Mouse (Mus musculus) mesoderm, embryonic 11.5 days (tissue): ENCODE data around the gene Ajap1.
A peak's percentile ranks its signal among the peaks of the same experiment; 100 is the strongest.

Source experiments
- DNase-seq: peaks from one replicate; pipeline ENCODE4 v3.0.0-alpha.2; 2012; ENCODE audit warnings: low read depth, low spot score

The Ajap1 gene

DNA sequence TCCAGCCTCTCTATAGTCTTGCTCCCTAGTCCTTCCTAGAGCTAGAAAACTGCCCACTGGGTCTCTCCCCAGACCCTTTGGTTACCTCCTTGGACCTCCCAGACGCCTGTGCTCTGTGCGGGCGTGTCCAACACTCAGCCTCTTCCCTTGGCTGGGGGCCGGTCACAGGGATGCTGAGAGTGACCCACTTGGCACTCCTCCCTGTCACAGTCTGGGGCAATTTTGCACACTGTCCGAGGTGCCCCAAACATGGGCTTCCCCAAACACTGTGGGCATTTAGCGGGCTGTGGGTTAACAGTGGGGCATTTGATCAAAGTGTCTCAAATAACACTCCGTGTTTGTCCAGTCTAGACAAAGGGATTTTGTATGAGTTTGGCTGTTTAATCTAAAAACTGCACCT, 29.1 kb downstream of the Ajap1 start:
- no peak for DNase-seq

DNA sequence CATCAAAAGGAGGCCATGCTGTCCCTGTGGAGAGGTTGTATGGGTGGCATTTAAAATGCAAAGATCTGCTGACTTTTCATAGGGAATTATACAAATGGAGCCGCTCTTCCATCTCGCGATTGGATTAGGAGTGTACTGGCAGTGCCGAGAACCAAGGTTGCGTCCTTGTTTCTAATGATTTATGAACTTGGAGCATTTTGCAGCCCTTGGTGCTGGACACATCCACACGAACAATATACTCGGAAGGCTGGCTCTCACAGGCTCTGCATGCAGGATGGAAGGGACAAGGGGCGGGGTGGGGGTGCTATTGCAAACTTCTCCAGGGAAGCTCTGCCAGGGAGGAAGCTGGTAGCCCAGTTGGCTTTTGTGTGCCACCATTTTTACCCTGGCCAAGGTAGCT, 31.1 kb downstream of the Ajap1 start:
- no peak for DNase-seq

GRCm38 (mm10) chr4:153442522-153442921, 40.1 kb downstream of the Ajap1 start:
- no peak for DNase-seq

DNA sequence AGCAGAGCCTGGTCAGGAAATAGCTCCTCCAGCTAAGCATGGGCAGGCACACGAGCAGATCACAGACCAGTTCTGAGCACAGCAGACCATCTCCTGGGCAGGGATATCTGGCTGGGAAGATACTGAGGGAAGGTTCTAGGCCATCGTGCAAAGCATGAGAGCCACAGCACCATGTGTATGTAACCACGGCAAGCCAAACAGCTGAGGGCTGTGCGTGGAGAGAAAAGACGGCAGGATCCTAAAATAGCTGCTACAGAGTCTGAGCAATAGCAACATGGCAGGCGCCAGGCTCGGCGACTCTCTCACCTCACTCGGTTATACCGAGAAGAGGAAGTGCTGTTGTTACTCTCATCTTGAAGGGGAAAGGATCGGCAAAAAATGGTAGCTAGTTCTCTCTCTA, 42.7 kb downstream of the Ajap1 start:
- no peak for DNase-seq

DNA sequence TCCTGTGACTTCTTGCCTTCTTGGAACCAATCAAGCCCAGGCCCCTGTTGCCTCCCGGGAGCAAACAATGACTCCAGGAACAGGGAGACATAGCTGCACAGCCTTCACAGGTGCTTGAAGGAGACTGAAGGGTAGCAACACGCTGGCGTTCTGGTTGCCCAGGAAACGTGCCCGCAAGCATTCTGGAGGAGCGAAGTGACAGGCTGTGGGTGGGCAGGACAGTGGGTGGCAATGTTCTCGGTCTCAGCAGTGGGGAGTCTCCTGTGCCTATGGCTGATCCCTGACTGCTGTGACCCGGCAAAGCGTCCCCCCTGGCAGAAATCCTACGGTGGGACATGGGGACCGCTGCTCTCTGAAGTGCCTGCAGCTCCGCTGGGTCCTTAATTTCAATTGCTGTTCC, 43.6 kb downstream of the Ajap1 start:
- DNase-seq: no peak

DNA sequence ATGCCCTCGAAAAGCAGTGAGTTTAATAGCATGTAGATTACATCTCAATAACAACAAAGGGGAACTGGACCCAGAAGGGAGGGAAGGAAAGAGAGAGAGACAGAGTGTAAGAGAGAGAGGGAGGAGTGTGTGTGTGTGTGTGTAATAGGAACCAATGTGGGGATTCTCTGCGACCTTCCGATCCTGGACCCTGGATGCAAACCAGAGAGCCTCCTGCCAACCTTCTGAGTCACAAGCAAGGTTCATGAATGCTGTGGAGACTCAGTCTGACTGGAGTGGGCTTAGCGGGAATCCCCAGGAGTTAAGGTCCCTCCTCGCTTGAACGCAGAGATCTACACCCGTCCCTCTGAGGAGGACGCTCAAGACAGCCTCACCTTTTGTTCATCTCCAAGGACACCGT, 45.4 kb downstream of the Ajap1 start:
- no peak for DNase-seq

DNA sequence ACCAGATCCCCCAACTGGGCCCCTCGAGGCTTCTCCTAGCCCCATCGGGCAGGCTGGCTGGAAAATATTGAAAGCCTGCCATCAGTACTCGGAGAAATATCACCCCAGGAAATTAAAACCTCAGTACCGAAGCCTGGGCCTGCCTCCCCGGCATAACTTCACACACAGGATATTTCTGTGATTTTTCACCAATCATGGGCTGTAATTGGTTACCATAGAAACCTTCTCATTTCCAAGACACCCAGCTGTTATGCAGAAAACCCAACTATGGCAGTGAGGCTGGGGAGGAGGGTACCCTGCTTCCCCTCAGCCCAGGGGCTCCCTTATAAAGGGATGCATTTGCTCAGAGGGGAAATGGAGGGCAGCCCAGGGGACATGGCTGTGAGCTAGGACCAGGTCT, 46.7 kb downstream of the Ajap1 start:
- no peak for DNase-seq

DNA sequence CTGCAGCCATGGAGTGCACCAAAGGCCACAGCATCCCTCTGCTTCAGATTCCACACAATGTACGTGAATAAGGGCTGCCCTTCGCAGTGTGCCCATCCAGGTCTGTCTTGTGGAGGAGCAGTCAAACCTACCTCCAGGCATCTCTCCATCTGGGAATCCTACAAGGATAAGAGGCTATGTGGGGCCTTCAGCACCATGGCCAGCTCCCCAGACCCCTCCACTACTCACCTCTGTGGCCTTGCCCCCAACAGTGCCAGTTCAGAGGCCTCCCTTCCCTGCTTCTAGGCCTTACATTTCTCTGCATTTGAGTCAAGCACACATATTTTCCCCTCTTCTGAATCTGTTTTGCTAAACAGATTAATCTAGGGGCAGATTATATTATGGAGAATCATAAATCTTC, 52.6 kb downstream of the Ajap1 start:
- peak; percentile 67 for DNase-seq

DNA sequence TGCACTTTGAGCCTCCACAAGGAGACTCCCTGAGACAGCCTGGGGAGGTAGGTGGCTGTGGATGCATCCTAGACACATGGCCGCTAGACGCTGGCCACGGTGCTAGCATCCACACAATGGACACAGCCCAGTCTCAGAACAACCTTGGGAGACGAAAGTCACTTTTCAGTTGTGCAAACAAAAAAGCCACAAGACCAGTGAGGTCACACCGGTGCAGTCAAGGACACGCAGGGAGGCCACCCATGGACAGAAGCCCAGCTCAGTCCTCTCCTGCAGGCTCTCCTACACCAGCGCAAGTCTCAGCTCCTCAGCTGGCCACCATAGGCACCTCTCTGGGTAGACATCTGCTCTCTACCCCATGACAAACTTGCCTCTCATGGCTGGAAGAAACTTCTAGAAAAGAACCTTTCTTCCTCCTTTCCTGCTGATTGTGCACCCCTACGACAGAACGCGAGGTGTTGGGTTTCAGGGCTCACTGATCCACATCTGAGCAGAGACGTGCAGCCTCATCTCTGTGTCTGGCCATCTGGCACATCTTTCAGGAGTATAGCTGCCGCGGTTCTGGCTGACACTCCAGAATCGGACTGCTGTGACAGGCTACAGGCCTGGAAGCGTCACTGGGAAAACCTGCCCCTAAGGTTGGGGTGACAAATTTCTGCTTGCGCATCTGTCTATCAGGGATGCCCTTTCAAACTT, 56.5 kb downstream of the Ajap1 start:
- no peak for DNase-seq

- no peak for DNase-seq
Measured at GRCm38 (mm10) chr4:153424324-153424723, 58.3 kb downstream of the Ajap1 start.

- DNase-seq: peak; percentile 79
Measured at GRCm38 (mm10) chr4:153417926-153418325, 64.7 kb downstream of the Ajap1 start.

GRCm38 (mm10) chr4:153417164-153417896, 65.3 kb downstream of the Ajap1 start:
- peak; percentile 48 for DNase-seq

GRCm38 (mm10) chr4:153416111-153416510, 66.5 kb downstream of the Ajap1 start:
- no peak for DNase-seq

GRCm38 (mm10) chr4:153398421-153398820, 84.2 kb downstream of the Ajap1 start:
- no peak for DNase-seq

GRCm38 (mm10) chr4:153387478-153387877, 95.1 kb downstream of the Ajap1 start:
- DNase-seq: no peak

GRCm38 (mm10) chr4:153381433-153381832, 101.2 kb downstream of the Ajap1 start:
- no peak for DNase-seq

DNA sequence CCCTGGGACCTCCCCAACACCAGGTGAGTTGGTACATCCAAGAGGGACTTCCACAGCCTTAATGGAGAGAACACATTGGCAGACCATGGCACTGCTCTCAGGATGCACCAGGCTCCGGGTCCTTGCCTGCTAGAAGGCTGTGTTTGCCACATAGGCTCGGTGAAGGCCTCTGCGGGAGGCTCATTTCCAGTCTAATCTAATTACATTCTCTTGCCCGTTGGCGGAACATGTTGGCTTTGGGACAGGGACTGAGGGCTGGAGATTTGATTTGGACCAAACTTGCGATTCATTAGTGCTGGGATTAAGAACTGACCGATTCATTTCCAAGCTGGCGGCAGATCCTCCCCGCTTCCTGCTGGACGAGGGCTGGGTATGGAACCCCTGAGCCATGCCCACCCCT, 101.7 kb downstream of the Ajap1 start:
- DNase-seq: no peak

- DNase-seq: peak; percentile 57
Measured at GRCm38 (mm10) chr4:153377981-153378380, 104.6 kb downstream of the Ajap1 start.

GRCm38 (mm10) chr4:153374233-153374632, 108.4 kb downstream of the Ajap1 start:
- no peak for DNase-seq

DNA sequence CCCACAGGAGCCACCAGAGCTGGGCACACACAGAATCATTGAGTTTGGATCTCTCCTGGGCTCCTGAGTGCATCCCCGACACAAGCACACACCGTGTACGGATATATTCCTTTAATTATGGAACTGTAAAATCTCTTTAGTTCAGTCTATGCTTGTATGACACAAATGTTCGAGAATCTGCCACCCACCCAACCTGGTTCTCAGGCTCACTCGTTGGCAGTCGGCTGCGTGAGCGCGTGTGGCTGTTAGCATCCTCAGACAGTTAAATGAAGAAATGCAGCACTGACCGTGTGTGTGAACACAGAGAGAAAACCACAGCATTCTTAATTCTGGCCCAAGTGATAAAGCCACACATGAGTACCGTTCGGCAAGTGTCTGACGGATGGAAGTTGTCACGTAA, 109.5 kb downstream of the Ajap1 start:
- no peak for DNase-seq

DNA sequence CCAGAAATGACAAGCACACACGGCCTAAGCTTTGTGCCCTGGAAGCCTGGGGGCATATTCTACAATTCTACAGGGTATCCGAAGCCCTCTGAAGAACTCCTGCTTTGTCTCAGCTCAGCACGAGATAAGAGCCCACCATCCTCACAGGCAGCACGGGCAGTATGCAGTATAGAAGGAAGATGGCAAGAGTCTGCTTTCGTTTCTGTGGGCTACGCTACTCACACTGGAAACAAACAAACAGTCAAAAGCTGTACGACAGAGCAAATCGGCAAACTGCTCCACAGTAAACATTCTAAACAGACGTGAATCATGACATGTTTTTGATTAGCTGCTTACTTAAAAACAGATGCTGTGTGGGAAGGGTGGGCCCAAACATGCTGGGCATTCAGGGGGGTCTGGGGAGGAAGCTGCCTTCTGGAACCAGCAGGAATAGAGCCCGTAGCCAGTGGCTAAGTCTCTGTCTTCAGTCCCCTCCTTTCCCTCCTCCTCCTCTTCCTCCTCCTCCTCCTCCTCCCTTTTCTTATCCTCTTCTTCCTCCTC, 113.9 kb downstream of the Ajap1 start:
- no peak for DNase-seq

DNA sequence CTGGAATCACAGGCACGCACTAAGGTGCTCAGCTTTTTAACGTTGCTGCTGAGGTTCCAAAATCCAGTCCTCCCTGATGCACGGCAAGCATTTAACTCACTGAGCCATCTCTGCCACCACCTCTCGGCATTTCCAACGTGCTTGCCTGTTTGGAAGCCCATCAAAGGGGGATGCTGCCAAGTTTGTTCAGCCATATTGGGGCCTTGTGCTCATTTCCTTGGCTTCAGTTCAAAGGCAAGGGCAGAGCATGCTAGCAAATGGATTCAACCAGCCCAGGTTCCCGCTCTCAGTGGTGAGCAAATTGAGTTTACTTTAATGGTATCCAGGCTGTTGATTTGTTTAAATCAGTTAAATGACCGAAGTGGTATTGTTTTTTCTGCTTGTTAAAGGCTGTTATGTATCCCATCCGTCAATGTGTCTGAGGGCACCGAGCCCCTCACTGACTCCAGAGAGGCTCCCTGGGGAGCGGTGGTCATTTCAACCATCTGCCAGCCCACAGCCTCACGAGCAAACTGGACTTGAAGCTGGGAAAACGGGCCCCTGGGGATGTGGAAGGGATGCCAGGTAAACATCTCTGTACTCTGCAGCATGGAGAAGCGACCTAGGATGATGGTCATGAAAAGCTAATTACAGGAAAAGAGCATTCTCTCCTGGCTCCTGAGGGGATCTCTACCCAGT, 121.6 kb downstream of the Ajap1 start:
- DNase-seq: peak; percentile 53

DNA sequence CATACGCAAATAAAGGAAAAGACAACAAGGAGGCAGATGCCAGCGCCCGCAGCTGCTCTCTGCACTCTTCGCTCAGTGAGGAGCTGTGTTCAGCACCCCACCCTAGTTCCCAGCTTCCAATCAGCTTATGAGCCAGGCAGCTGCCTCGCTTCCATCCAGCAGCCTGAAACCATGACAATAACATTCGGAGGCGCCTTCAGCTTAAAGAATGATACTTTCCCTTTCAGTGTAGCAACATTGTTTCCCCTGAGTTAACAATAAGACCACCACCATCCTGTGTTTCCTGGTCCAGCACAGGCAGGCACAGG, 124.4 kb downstream of the Ajap1 start:
- no peak for DNase-seq
